Mouse (Mus musculus): Measurements from ENCODE around the gene Rgs6. TPM values are rescaled to one million over a fixed set of nuclear protein-coding genes. Genes with fewer than 3 reads are reported as not detected.

Rgs6 gene
- 10 to 100 TPM in 1 of 2 experiments, 1 to 10 TPM in 1; 9.9 to 10.5 TPM for total RNA-seq (2021)
- long read RNA-seq: 0 reads

DNA sequence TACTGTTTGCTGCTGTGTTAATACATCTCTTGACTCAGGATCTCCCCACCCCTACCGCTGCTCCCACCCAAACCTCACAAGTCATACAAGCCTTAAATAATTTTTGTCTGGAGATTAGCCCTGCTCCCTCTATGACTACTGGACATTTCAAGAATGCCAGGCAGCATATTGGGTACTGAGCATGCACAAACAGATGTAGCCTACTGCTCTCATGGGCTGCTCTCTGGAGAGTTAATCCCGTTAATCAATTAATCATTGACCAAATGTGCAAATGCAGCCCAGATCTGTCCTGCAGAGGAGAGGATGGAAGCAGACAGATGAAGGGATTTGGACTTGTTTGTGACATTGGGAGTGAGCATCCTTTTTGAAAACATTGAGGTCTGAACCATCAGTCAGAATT lies at the start of gene Rgs6:
Gene Rgs6 (plus strand): TSS at position 276 of the 400 bp plus-strand sequence.
- DNase-seq (ENCODE audit: low spot score in 2 of 2): no peak

DNA sequence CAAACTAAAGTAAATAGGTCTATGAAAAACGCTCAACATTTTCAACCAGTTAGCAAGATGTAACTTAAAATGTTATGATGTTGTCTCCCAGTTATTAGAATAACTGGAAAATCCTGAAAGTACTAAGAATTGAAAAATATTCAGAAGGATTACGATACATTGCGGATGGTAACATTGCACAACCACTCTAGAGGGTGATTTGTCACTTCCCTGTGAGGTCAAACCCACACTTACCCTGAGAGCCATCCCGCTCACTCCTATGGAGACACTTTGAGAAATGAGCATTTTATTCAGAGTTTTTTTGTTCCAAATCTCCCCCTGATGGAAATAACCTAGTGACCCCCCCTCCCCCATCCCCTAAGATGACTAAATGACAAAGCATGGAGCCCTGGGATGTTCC lies 41.0 kb upstream of the Rgs6 start:
- DNase-seq (ENCODE audit: low spot score in 2 of 2): no peak

DNA sequence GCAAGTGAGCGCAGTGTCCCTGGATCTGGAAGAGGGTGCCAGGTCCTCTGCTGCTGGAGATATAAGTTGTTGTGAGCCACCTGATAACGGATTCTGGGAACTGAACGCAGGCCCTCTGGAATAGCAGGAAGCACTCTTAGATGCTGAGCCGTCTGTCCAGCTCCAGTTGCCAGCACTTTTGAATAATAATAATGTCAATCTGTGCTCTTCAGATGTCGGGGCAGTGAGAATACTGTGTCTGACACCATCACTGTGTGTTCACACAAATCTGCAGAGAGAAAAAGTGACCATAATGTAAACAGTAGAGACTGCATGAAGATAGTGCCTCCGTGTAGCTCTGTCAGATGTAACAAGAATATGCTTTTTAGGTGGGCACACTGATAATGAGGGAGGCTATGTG lies 38.9 kb upstream of the Rgs6 start:
- peak in 1 of 2 experiments; percentile 13 for DNase-seq (ENCODE audit: low spot score in 2 of 2)

DNA sequence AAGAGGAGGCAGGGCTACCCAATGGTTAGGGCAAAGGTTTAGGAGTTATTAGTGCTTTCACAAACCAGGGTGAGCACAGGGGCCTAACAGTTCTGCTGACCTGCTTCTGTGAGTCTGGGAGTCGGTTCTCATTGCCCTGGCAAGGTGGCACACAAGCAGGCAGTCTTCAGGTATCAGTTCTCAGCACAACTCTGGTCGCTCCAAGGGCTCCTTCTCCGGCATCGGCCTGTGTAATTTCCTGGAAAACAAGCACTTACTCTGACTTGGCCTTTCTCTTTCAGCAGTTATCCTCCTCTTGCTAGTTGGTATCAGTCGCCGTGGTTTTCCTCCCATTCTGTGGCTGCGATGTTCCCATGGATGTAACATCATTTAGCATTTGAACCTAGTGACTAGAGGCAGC lies 38.0 kb upstream of the Rgs6 start:
- DNase-seq (ENCODE audit: low spot score in 2 of 2): no peak

DNA sequence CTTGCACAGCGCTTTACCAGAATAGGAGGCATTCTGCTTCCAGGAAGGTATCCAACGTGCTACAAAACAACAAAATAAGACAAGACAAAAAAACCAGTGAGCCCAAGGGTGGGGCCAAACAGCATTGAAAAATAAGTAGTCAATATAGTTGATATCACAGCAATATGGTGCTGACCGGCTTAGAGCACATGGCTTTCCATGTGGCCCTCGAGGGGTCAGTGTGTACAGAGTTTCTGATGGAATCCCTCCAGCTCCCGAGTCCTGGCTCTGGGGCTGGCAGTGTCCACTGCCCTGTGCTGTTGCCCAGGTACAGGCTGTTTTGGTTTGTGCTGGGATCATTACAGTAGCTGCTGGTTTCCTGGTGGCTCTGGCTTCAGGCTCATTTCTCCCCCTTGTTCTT lies 35.7 kb upstream of the Rgs6 start:
- DNase-seq (ENCODE audit: low spot score in 2 of 2): no peak

GRCm38 (mm10) chr12:82562916-82563315 lies 25.2 kb upstream of the Rgs6 start:
- DNase-seq (ENCODE audit: low spot score in 2 of 2): no peak

DNA sequence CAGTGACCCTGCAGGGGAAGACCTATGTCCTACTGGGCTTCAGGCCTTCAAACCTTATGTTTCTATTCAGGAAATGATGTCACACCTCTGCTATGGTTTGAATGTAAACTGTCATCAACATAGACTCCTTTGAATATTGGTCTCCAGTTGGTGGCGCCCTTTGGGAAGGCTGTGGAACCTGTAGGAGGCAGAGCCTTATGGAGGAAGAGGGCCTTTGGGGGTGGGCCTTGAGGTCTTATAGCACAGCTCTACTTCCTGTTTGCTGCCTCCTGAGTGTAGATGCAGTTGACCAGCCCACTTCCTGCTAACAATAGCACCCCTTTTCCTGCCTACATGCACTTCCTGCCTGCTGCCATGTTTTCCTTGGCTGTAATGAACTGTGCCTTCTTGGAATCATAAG lies 19.7 kb upstream of the Rgs6 start:
- DNase-seq (ENCODE audit: low spot score in 2 of 2): no peak

DNA sequence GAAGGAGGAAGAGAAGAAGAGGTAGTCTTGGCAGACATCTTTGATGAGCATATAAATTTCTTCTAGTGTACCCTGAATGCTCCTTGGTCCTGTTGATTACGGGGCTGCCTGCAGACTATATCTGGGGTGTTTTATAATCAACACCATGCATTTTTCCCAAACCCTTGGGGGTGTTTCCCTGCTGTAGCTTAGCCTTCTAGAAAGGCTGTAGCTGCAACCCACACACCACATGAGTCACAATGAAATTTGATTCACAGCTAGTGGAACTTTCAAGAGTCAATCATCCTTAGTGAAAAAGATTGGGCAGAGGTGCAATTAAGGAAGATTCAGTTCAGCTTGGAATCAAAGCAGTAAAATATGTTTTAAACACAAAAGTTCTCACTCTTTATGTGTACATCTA lies 15.4 kb upstream of the Rgs6 start:
- peak; percentile 5 to 53 for DNase-seq (ENCODE audit: low spot score in 2 of 2)

DNA sequence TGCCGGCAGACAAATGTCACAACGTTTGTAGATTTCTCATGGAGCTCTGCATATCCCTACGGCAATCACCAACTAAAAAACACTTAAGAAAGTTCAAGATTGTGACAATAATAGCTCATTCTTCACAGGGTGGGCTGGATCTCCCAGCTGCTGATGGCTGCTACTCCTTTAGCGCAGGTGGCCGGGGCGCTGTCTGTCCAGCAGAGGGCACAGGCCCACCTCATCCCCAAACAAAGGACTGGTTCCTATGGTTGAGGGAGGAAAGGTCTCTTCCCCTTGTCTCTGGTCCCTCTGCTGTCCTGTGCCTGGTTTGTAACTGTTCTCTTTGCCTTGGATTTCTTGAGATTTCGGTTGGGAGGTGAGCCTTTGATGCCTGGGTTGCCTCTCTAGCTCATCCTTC lies 1.5 kb upstream of the Rgs6 start:
- DNase-seq (ENCODE audit: low spot score in 2 of 2): no peak

GRCm38 (mm10) chr12:82587348-82587895 lies 670 bp upstream of the Rgs6 start:
- no peak for DNase-seq (ENCODE audit: low spot score in 2 of 2)

DNA sequence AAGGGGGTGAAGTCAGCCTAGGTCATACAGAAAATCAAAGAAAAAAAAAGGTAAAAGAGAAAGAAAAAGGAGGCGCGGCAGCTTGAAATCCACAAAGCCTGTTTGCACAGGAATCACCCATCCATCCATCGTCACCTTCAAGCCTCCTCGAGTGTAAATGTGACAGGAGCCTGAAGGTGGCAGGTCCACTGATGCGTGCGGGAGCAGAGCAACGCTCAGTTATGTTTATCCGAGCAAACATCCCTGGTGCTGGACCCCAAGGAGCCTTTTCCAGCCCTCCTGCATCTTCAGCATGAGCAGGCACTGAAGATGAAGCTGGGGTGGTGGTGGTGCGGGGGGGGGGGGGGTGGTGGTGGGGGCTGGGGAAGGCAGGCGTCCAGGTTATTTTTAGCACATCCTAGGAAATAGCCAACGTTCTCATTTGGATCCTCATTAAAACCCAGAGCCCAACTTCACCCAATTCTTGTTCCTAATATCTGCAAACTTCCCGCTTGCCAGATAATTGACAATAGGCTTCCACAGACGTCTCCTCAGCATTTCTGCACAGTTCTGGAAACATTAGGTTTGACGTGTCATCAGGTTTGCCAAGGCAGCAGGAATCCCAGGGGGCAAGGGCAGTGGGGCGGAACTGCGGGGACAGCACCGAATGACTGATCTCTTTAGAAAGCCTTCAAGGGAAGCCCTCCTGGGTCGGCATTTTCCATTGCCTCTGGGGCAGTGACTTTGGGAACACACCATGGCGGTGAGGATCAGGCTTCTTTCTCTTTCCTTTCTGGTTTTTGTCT lies 946 bp downstream of the Rgs6 start:
- no peak for DNase-seq (ENCODE audit: low spot score in 2 of 2)

DNA sequence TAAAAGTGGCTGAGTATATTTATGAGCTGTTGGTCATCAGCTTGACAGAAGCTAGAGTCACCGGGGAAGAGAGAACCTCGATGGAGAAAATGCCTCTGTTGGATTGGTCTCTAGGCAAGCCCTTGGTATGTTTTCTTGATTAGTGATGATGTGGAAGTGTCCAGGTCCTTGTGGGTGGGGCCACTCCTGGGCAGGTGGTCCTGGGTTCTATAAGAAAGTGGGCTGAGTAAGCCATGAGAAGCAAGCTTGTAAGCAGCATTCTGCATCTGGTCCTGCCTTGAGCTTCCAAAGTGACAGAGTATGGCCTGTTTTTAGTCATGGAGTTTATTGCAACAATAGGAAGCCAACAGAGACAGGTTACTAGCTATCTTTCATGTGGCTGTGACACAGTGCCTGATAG lies 10.9 kb downstream of the Rgs6 start:
- DNase-seq (ENCODE audit: low spot score in 2 of 2): no peak

GRCm38 (mm10) chr12:82600406-82600805 lies 12.3 kb downstream of the Rgs6 start:
- DNase-seq (ENCODE audit: low spot score in 2 of 2): no peak

DNA sequence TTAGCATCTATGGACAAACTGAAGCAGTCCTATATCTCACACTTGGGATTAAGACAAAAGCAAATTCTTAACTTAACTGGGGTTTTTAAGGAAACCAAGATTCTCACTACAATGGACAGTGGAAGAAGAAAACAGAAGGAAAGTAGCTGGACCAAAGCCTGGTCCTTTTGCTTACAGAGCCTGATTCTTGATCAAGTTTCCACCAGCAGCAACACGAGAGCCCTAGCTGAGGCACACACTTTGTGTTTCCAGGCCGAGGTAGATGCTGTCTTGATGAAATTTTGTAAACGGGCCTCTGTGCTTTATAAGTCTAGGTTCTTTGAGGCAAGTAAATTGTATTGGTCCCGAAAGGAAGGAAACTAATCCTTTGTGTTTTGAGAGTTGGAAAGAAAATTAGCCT lies 14.7 kb downstream of the Rgs6 start:
- DNase-seq (ENCODE audit: low spot score in 2 of 2): no peak

DNA sequence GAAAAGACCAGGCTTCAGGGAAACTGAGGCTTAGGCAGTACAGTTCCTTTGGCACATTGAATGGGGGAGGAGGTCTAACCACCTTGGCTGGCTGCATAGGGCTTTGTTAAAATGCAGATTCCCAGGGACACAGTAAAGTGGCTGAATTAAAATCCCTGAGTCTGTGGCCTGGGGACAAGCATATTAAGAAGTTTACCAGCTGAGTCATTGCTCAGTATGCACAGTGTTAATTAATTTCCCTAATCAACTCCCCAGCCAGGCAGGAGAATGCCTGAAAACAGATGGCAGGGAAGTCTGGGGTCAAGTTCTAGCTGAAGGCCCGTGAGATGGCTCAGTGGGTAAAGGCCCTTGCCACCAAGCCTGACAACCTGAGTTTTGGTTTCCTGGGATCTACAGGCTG lies 15.2 kb downstream of the Rgs6 start:
- DNase-seq (ENCODE audit: low spot score in 2 of 2): no peak

- DNase-seq (ENCODE audit: low spot score in 2 of 2): no peak
Observed at GRCm38 (mm10) chr12:82603979-82604378, 15.9 kb downstream of the Rgs6 start.

DNA sequence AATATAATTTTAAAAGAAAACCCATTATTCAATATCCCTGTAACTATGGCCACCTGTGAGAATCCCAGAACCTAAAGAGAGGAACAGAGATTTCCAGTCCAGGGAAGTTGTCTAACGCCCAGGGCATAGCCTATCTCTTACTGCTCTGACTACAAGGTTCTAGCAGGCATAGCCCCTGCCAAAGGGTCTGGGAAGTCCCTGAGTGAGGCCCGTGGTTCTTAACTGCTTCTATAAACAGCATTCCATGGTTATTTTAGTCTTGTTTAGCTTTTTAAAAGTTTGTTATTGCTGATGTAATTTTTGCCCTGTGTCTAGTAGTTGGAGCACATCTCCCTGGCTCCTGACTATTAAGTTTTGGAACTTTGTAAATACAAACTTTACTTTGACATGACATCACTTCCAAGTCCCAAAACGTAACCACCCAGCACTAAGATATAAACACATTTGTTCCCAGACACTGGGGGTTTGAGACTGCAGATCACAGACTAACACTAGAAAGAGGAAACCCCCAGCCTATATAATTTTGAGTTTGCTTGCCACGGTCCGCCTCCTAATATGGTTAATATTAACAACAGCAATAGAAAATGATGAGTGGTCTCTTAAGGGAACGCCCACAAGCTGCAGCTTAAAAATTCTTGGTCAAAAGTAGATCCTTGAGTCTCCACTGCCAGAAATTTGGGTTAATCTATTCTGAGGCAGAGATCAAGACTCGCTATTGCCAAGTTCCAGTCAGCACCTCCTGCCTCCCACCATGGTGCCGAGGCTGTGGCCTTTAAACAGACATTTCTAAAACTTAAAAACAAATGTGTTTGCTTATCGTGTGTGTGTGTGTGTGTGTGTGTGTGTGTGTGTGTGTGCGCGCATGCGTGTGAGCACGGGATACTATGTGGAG lies 24.9 kb downstream of the Rgs6 start:
- DNase-seq (ENCODE audit: low spot score in 2 of 2): no peak

DNA sequence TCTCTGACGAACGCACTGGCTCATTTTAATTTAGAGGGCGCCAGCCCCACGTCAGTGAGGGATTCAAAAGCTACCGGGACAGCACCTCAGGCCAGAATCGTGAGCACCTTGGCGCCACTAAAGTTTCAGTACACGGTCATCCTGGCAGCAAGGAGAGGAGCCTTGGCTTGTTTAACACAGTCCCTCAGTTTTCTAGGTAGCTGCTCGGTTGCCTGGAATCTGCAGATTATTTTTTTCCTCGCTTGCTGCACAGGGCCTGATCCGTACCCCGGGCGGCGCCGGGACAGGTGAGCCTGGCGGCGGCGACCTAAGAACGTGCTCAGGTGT lies 28.4 kb downstream of the Rgs6 start:
- DNase-seq (ENCODE audit: low spot score in 2 of 2): no peak

GRCm38 (mm10) chr12:82616813-82617681 lies 29.0 kb downstream of the Rgs6 start:
- peak; percentile 13 to 30 for DNase-seq (ENCODE audit: low spot score in 2 of 2)

DNA sequence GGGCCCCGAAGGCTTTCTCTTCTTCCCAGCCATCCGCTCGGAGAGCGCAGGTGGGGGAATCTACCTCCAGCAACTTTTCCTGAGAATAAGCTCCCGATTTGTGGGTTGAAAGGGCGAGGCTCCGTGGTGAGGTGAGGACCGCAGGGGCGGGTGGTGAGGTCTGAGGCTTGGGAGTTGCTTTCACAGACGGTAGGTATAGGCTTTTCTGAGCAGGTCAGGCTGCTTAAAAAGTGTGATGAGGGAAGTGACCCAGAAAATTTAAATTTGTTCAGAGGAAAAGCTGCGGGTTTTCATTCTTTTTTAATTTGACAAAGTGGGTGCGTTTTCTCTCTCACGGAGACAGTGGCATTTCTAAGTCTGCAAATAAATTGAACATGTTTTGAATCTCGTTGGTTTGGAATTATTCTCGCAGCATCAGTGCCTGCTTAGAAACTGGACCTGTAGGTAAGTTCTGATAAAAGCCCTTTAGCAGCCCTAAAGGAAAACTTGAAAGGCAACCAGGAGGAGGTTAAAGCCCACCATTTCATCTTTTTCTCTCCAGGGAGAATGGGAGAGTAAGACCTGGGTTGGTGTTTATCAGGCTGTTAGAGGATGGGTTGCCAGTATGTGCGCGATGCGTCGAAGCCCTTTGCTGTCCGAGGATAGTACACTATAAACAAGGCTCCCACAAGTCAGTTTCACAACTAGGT lies 29.7 kb downstream of the Rgs6 start:
- DNase-seq (ENCODE audit: low spot score in 2 of 2): no peak

GRCm38 (mm10) chr12:82640441-82640840 lies 52.3 kb downstream of the Rgs6 start:
- no peak for DNase-seq (ENCODE audit: low spot score in 2 of 2)

All from layer of hippocampus, adult 18-20 months (tissue).